Mouse (Mus musculus): ENCODE results near the gene Nck1. TPM values are rescaled to one million over a fixed set of nuclear protein-coding genes. Genes with fewer than 3 reads are reported as not detected.

The Nck1 gene
- polyA plus RNA-seq, 1 experiment from 2014 or later, result 65.7 TPM

DNA sequence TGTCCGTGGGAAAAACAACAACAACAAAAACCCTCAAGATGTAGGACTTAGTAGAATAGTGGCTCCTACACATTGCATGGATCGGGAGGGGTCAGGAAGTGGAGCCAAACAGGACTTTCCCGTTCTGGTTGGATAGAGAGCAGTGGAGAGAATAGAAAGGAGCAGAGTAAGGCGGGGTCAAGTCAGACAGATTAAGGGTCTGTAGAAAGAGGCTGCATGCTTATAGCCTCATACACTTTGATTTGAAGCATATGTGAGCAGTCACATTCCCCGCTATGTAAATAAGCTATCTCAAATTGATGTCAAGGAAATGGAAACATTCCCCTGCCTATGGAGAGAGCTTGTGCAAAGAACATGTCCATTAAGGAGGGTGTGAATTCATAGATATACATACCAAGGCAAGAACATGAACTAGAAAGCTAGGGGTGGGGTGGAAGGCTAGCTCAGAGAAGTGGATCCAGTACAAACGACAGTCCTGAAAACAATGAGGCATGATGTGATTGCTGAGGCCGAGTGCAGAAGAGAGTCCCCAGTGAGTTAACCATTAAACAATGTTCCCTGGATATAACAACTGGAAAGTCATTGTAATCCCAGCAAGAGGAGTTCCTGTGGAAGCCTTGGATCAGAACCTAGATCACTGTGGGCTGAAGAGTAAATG lies 57.7 kb downstream of the Nck1 start:
- H3K4me2 ChIP-seq, result no peak overlapping the region
- H3K4me1 ChIP-seq (ENCODE audit: control insufficient read depth, insufficient read depth, low read length), result no peaks in the 10 kb centered on the region
- 57% methylated on average over 7 of the region's 7 CpGs for WGBS (ENCODE audit: insufficient replicate concordance)
- no peaks in the 10 kb centered on the region for H3K27me3 ChIP-seq (ENCODE audit: control insufficient read depth, insufficient read depth, low read length)
- no peak for ATAC-seq (replicated peaks; ENCODE audit: insufficient number of reproducible peaks, low FRiP score, low TSS enrichment)
- no peak overlapping the region for H3K4me3 ChIP-seq (ENCODE audit: low read depth, low read length)
- H3K9me3 ChIP-seq (replicated peaks; ENCODE audit: control insufficient read depth, low read length), result no peaks in the 10 kb centered on the region
- no peak overlapping the region for H3K27ac ChIP-seq (ENCODE audit: low read depth, low read length)
- H3K36me3 ChIP-seq (ENCODE audit: control insufficient read depth, insufficient read depth, low read length), result no peaks in the 10 kb centered on the region
- H3K9ac ChIP-seq (ENCODE audit: low read depth, low read length), result no peak overlapping the region

DNA sequence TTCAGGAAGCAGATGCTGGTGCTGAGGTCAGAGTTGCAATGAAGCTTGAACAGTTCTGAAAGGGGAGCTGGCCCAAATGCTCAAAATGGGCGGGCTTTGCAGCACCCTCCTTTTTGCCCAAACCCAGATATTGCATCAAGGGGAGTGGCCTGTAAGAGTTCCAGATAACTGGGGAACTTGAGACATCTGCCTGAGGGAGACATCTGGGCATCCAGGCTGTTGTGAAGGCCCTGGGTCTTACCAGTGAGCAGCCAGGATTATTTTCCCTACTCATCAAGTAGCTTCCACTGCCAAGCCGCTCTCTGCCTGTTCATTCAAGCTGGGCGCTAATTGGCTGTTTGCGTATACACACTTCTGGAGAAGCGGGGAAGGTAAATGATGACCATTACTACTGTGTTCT lies 59.5 kb downstream of the Nck1 start, which contains the start of gene Il20rb:
Gene Il20rb (minus strand): TSS at position 358 of the 400 bp plus-strand sequence.
- Histone ChIP-seq H3K4me1 (ENCODE audit: control insufficient read depth, insufficient read depth, low read length) (peaks cover 7% of the 10 kb centered on the region; the same call in 1 of the 2 replicates), H3K27me3 (ENCODE audit: control insufficient read depth, insufficient read depth, low read length) (no peaks in the 10 kb centered on the region), H3K36me3 (ENCODE audit: control insufficient read depth, insufficient read depth, low read length) (no peaks in the 10 kb centered on the region), H3K4me2 (no peak within 1 kb of the TSS), H3K27ac (ENCODE audit: low read depth, low read length) (no peak within 1 kb of the TSS), H3K9ac (ENCODE audit: low read depth, low read length) (no peak within 1 kb of the TSS), H3K4me3 (ENCODE audit: low read depth, low read length) (no peak within 1 kb of the TSS), H3K9me3 (replicated peaks; ENCODE audit: control insufficient read depth, low read length) (no peaks in the 10 kb centered on the region)
- WGBS (ENCODE audit: insufficient replicate concordance), result 85% methylated on average over 5 of the region's 5 CpGs
- no peak for ATAC-seq (replicated peaks; ENCODE audit: insufficient number of reproducible peaks, low FRiP score, low TSS enrichment)

DNA sequence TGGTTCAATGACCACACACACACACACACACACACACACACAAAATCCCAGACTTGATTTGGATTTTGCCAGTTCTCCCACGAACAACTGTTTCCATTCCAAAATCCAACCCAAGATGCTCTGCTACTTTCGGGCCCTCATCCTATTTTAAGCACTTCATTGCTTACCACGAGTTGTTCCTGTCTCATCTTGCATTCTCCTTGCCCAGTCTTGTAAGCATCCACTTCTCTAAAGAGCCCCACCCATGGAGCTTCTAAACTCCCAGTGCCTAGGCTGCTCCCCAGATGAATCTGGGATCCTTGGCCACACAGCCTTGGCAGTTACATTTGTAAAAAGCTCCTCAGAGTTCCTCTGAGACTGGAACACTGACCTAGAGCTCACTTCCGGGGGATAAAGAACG lies 62.6 kb downstream of the Nck1 start:
- no peak overlapping the region for H3K4me3 ChIP-seq (ENCODE audit: low read depth, low read length)
- H3K4me2 ChIP-seq, result no peak overlapping the region
- no peaks in the 10 kb centered on the region for H3K36me3 ChIP-seq (ENCODE audit: control insufficient read depth, insufficient read depth, low read length)
- H3K27me3 ChIP-seq (ENCODE audit: control insufficient read depth, insufficient read depth, low read length), result no peaks in the 10 kb centered on the region
- WGBS (ENCODE audit: insufficient replicate concordance), result 81% methylated on average over 5 of the region's 5 CpGs
- peaks cover 8% of the 10 kb centered on the region; the same call in 1 of the 2 replicates for H3K4me1 ChIP-seq (ENCODE audit: control insufficient read depth, insufficient read depth, low read length)
- H3K9me3 ChIP-seq (replicated peaks; ENCODE audit: control insufficient read depth, low read length), result no peaks in the 10 kb centered on the region
- ATAC-seq (replicated peaks; ENCODE audit: insufficient number of reproducible peaks, low FRiP score, low TSS enrichment), result no peak
- no peak overlapping the region for H3K27ac ChIP-seq (ENCODE audit: low read depth, low read length)
- no peak overlapping the region for H3K9ac ChIP-seq (ENCODE audit: low read depth, low read length)

- no peaks in the 10 kb centered on the region for H3K36me3 ChIP-seq (ENCODE audit: control insufficient read depth, insufficient read depth, low read length)
- no peak overlapping the region for H3K4me2 ChIP-seq
- no peak overlapping the region for H3K27ac ChIP-seq (ENCODE audit: low read depth, low read length)
- WGBS (ENCODE audit: insufficient replicate concordance), result 62% methylated on average over 6 of the region's 6 CpGs
- no peak for ATAC-seq (replicated peaks; ENCODE audit: insufficient number of reproducible peaks, low FRiP score, low TSS enrichment)
- H3K9ac ChIP-seq (ENCODE audit: low read depth, low read length), result no peak overlapping the region
- H3K9me3 ChIP-seq (replicated peaks; ENCODE audit: control insufficient read depth, low read length), result 0 out of 2 replicates have a peak, but pooled peaks cover 2% of the 10 kb centered on the region
- no peaks in the 10 kb centered on the region for H3K27me3 ChIP-seq (ENCODE audit: control insufficient read depth, insufficient read depth, low read length)
- no peak overlapping the region for H3K4me3 ChIP-seq (ENCODE audit: low read depth, low read length)
- peaks cover 8% of the 10 kb centered on the region; the same call in 1 of the 2 replicates for H3K4me1 ChIP-seq (ENCODE audit: control insufficient read depth, insufficient read depth, low read length)
These were observed 64.3 kb downstream of the Nck1 start for GRCm38 (mm10) chr9:100481626-100482025.

- Histone ChIP-seq H3K27me3 (ENCODE audit: control insufficient read depth, insufficient read depth, low read length) (no peaks in the 10 kb centered on the region), H3K9me3 (replicated peaks; ENCODE audit: control insufficient read depth, low read length) (0 out of 2 replicates have a peak, but pooled peaks cover 3% of the 10 kb centered on the region), H3K4me2 (no peak overlapping the region), H3K27ac (ENCODE audit: low read depth, low read length) (no peak overlapping the region), H3K36me3 (ENCODE audit: control insufficient read depth, insufficient read depth, low read length) (no peaks in the 10 kb centered on the region), H3K4me3 (ENCODE audit: low read depth, low read length) (no peak overlapping the region), H3K4me1 (ENCODE audit: control insufficient read depth, insufficient read depth, low read length) (0 out of 2 replicates have a peak, but pooled peaks cover 4% of the 10 kb centered on the region), H3K9ac (ENCODE audit: low read depth, low read length) (no peak overlapping the region)
- no peak for ATAC-seq (replicated peaks; ENCODE audit: insufficient number of reproducible peaks, low FRiP score, low TSS enrichment)
- 87% methylated on average over 1 of the region's 1 CpGs for WGBS (ENCODE audit: insufficient replicate concordance)
These were observed 71.9 kb downstream of the Nck1 start for GRCm38 (mm10) chr9:100474056-100474455.

DNA sequence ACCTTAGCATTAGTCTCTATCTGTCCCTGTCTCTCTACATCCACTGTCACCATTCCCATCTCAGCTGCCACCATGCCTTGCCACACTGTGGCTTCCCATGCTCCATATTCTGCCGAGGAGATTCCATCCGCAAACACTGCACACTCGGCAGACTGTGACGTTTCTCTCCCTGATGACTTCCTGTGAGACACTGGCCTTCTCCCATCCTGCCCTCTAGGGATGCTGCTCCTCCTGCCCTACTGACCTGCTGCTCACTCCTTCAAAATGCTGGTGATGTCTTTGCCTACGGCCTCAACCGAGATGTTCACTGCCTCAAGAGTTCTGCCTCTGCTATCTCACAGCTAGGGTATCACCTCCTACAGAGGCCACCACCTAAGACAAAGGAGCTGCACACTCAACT lies 72.6 kb downstream of the Nck1 start:
- H3K4me3 ChIP-seq (ENCODE audit: low read depth, low read length), result no peak overlapping the region
- no peak overlapping the region for H3K4me2 ChIP-seq
- H3K36me3 ChIP-seq (ENCODE audit: control insufficient read depth, insufficient read depth, low read length), result no peaks in the 10 kb centered on the region
- 77% methylated on average over 6 of the region's 6 CpGs for WGBS (ENCODE audit: insufficient replicate concordance)
- no peak for ATAC-seq (replicated peaks; ENCODE audit: insufficient number of reproducible peaks, low FRiP score, low TSS enrichment)
- no peak overlapping the region for H3K27ac ChIP-seq (ENCODE audit: low read depth, low read length)
- H3K9ac ChIP-seq (ENCODE audit: low read depth, low read length), result no peak overlapping the region
- no peaks in the 10 kb centered on the region for H3K27me3 ChIP-seq (ENCODE audit: control insufficient read depth, insufficient read depth, low read length)
- 0 out of 2 replicates have a peak, but pooled peaks cover 4% of the 10 kb centered on the region for H3K4me1 ChIP-seq (ENCODE audit: control insufficient read depth, insufficient read depth, low read length)
- 0 out of 2 replicates have a peak, but pooled peaks cover 3% of the 10 kb centered on the region for H3K9me3 ChIP-seq (replicated peaks; ENCODE audit: control insufficient read depth, low read length)

DNA sequence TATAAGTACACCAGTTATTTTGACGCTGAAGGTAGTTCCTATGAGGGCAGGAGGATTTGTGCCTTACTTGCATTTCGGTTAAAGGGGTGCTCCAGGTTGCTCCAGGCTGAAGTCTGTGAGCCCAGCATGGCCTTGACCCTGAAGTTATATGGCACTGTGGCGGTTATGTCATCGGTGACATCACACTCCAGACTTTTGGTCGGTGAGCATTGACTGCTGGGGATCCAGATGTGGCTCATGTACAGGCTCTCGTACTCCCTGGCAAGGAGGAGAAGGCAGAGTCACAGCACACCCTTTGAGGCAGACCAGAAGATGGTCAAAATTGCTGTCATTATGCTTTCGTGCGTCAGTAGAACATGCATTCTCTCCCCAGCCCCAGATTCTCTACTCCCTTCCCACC lies 73.0 kb downstream of the Nck1 start:
- Histone ChIP-seq H3K4me1 (ENCODE audit: control insufficient read depth, insufficient read depth, low read length) (0 out of 2 replicates have a peak, but pooled peaks cover 4% of the 10 kb centered on the region), H3K9ac (ENCODE audit: low read depth, low read length) (no peak overlapping the region), H3K36me3 (ENCODE audit: control insufficient read depth, insufficient read depth, low read length) (no peaks in the 10 kb centered on the region), H3K9me3 (replicated peaks; ENCODE audit: control insufficient read depth, low read length) (0 out of 2 replicates have a peak, but pooled peaks cover 3% of the 10 kb centered on the region), H3K27me3 (ENCODE audit: control insufficient read depth, insufficient read depth, low read length) (no peaks in the 10 kb centered on the region), H3K4me2 (no peak overlapping the region), H3K4me3 (ENCODE audit: low read depth, low read length) (no peak overlapping the region), H3K27ac (ENCODE audit: low read depth, low read length) (no peak overlapping the region)
- no peak for ATAC-seq (replicated peaks; ENCODE audit: insufficient number of reproducible peaks, low FRiP score, low TSS enrichment)
- 89% methylated on average over 8 of the region's 8 CpGs for WGBS (ENCODE audit: insufficient replicate concordance)

DNA sequence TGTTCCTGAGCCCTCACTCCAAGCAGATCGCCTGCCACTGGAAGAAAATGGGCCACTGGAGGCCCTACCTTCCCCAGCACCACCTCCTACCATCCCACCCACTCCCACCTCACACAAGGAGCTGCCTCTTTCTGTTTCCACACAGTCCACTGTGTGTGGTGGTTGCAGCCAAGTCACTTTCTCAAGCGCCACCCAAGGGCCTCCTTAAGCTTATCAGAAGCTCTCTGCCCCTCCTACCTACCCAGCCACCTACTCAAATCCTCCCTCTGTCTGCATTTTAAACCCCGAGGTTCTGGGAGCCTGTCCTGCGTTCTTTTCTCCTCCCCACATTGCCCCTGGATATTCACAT lies 74.4 kb downstream of the Nck1 start:
- 69% methylated on average over 4 of the region's 4 CpGs for WGBS (ENCODE audit: insufficient replicate concordance)
- H3K9me3 ChIP-seq (replicated peaks; ENCODE audit: control insufficient read depth, low read length), result 0 out of 2 replicates have a peak, but pooled peaks cover under 1% of the 10 kb centered on the region
- no peak overlapping the region for H3K9ac ChIP-seq (ENCODE audit: low read depth, low read length)
- H3K4me1 ChIP-seq (ENCODE audit: control insufficient read depth, insufficient read depth, low read length), result 0 out of 2 replicates have a peak, but pooled peaks cover 4% of the 10 kb centered on the region
- H3K27me3 ChIP-seq (ENCODE audit: control insufficient read depth, insufficient read depth, low read length), result no peaks in the 10 kb centered on the region
- H3K4me3 ChIP-seq (ENCODE audit: low read depth, low read length), result no peak overlapping the region
- no peak overlapping the region for H3K27ac ChIP-seq (ENCODE audit: low read depth, low read length)
- H3K4me2 ChIP-seq, result no peak overlapping the region
- H3K36me3 ChIP-seq (ENCODE audit: control insufficient read depth, insufficient read depth, low read length), result no peaks in the 10 kb centered on the region
- ATAC-seq (replicated peaks; ENCODE audit: insufficient number of reproducible peaks, low FRiP score, low TSS enrichment), result no peak

Data from heart, embryonic 11.5 days (tissue).